Mouse (Mus musculus) forebrain, postnatal 0 days (tissue): ENCODE measurements around the gene Abca1. TPM values are rescaled to one million over a fixed set of nuclear protein-coding genes. Genes with fewer than 3 reads are reported as not detected.

Source experiments
- ATAC-seq: fragments of 200-750 bp; cut with Nextera tagmentation; 2 replicates; pipeline ENCODE4 v1.8.0; 2017; ENCODE audit warnings: mild to moderate bottlenecking, moderate library complexity
- DNase-seq: peaks from one replicate; pipeline ENCODE4 v3.0.0-alpha.2; 2015
- H3K27ac ChIP-seq: fragments of 300-500 bp; sonication (generic); 2 replicates; pipeline ENCODE4 v1.5.1; 2014; ENCODE audit warnings: low read depth, mild to moderate bottlenecking, antibody characterized with exemption, low read length, moderate library complexity, mixed read lengths
- H3K27me3 ChIP-seq: fragments of 300-500 bp; sonication (generic); 2 replicates; pipeline ENCODE4 v1.6.1; 2014; ENCODE audit warnings: mild to moderate bottlenecking, low read length, mixed read lengths; ENCODE audit not compliant: insufficient read depth
- H3K36me3 ChIP-seq: fragments of 300-500 bp; sonication (generic); 2 replicates; pipeline ENCODE4 v1.6.1; 2014; ENCODE audit warnings: mild to moderate bottlenecking, moderate library complexity; ENCODE audit not compliant: insufficient read depth
- H3K4me1 ChIP-seq: fragments of 300-500 bp; sonication (generic); 2 replicates; pipeline ENCODE4 v1.6.1; 2014; ENCODE audit warnings: antibody characterized with exemption; ENCODE audit not compliant: insufficient read depth
- H3K4me2 ChIP-seq: fragments of 300-500 bp; sonication (generic); 2 replicates; pipeline ENCODE4 v1.6.1; 2014; ENCODE audit warnings: low read depth, mild to moderate bottlenecking, moderate library complexity
- H3K4me3 ChIP-seq: fragments of 300-500 bp; sonication (generic); 2 replicates; pipeline ENCODE4 v1.5.1; 2014; ENCODE audit warnings: low read depth, low read length, mixed read lengths
- H3K9ac ChIP-seq: fragments of 300-500 bp; sonication (generic); 2 replicates; pipeline ENCODE4 v1.6.1; 2014; ENCODE audit warnings: mild to moderate bottlenecking
- H3K9me3 ChIP-seq: fragments of 300-500 bp; sonication (generic); 2 replicates; pipeline ENCODE4 v1.6.1; 2016; ENCODE audit warnings: low read length
- CTCF ChIP-seq: sonication (generic); IDR thresholded peaks from 2 replicates; pipeline ENCODE4 v1.5.1; 2016; ENCODE audit warnings: antibody characterized with exemption, control low read depth, low read depth
- WGBS: fragments of 180-500 bp; shearing (Covaris S2); extraction: QIAGEN DNeasy Blood & Tissue Kit; methylation state at CpG from one replicate; pipeline ENCODE4 v1.1.7; 2014; 5-methylcytosine and 5-hydroxymethylcytosine counted together
- polyA plus RNA-seq: library from polyadenylated mRNA; unstranded; fragments of >200 nt; fragmentation: Nextera tagmentation; extraction: Ambion mirVana; gene quantifications from 2 replicates; pipeline ENCODE4 v1.2.1, GENCODE M21; 2015
- total RNA-seq: library from RNA; depleted of rRNA; stranded (reverse); fragments of >200 nt; gene quantifications from 2 replicates; pipeline ENCODE4 v1.2.3, GENCODE M21; 2014

Abca1 gene
- total and polyA plus RNA-seq, 2 experiments from 2014 or later: 6.3 to 39.2 TPM

DNA sequence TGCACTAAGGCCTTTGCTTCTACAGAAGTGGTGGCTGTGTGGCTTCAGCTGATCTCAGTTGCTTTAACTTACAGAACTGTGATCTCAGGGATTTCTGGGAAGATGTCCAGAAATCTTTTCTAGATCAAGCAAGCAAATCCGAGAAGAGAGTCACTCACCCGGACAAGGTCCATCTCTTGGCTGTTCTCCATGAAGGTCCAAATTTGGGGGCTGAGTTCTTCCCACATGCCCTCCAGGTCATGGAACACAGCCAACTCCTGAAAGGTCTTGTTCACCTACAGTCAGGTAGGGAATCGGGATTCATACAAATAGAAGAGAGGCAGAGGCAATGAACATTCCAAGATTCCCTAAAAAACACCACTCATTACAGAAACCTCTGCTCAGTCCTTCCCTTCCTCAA lies 70.1 kb downstream of the Abca1 start:
- H3K9ac ChIP-seq: no peak overlapping the region
- no peak overlapping the region for H3K27ac ChIP-seq
- ATAC-seq (no peak), DNase-seq (no peak)
- no peak for TF ChIP-seq CTCF
- no peak overlapping the region for H3K4me3 ChIP-seq
- WGBS: 61% methylated on average over 3 of the region's 3 CpGs
- no peak overlapping the region for H3K4me2 ChIP-seq
- H3K36me3 ChIP-seq: 0 out of 2 replicates have a peak, but pooled peaks cover 3% of the 10 kb centered on the region
- H3K4me1 ChIP-seq: no peaks in the 10 kb centered on the region
- no peaks in the 10 kb centered on the region for H3K9me3 ChIP-seq
- no peaks in the 10 kb centered on the region for H3K27me3 ChIP-seq

DNA sequence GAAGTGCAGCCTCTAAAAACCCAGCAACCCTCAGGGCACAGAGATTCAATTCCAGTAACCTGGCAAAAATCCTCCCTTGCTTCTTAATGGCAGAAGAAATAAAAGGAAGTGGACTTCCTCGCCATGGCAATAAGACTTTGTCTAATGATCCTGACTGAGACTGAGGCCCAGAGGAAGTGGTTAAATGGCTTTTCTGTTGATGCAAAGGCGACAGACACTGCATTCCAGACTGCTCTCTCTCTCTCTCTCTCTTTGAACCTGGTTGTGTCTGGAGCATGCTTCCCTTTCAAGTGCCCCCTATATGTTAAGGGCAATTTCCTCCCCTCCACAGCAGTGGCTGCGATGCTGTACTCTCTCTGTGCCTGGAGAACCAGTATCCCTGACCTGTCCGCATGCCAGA lies 70.7 kb downstream of the Abca1 start:
- H3K4me2 ChIP-seq: no peak overlapping the region
- ATAC-seq (no peak), DNase-seq (no peak)
- H3K9ac ChIP-seq: no peak overlapping the region
- H3K27ac ChIP-seq: no peak overlapping the region
- 85% methylated on average over 4 of the region's 4 CpGs for WGBS
- H3K4me3 ChIP-seq: no peak overlapping the region
- H3K36me3 ChIP-seq: peaks cover 6% of the 10 kb centered on the region; the same call in 1 of the 2 replicates
- no peaks in the 10 kb centered on the region for H3K9me3 ChIP-seq
- no peaks in the 10 kb centered on the region for H3K27me3 ChIP-seq
- no peak for TF ChIP-seq CTCF
- H3K4me1 ChIP-seq: no peaks in the 10 kb centered on the region

DNA sequence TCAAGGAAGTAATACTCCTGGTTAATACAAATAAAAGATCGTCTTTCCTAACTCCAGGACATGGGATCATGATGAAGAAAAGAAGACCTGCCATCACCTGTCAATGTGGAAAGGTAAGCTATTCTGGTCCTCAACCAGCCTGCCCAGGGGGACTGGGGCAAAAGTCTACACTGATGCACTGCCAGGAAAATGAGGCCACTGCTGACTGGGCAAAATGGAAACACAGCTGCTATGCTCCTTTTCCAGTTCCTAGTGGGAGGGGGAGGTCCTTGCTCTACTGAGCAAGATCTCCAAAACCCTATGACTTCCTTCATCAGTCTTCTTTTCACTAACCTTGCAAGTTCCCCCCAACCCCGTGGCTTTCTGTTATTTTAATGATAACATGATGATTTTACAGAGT lies 73.1 kb downstream of the Abca1 start:
- TF ChIP-seq CTCF: no peak
- H3K36me3 ChIP-seq: peaks cover 11% of the 10 kb centered on the region
- no peak overlapping the region for H3K9ac ChIP-seq
- WGBS: 85% methylated on average over 2 of the region's 2 CpGs
- H3K27me3 ChIP-seq: no peaks in the 10 kb centered on the region
- DNase-seq (no peak), ATAC-seq (no peak)
- H3K9me3 ChIP-seq: no peaks in the 10 kb centered on the region
- H3K4me1 ChIP-seq: no peaks in the 10 kb centered on the region
- no peak overlapping the region for H3K27ac ChIP-seq
- H3K4me3 ChIP-seq: no peak overlapping the region
- H3K4me2 ChIP-seq: no peak overlapping the region

DNA sequence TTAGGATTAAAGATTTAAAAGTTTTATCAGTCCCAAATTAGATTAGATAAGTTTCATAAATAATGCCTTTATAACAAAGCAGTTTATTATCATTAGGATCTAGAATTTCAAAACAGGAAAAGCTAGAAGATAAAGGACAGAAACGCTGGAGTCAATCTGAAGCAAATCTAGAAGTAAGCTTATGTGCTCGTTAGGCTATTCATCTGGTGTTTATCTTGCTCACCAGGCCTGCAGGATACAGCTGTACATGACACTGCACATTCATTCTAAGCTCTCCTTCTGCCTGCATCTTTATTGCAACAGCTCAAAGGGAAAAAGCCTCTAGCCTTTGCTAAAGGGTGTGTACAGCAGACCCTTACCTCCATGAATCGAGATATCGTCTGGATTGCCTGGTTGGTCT lies 74.1 kb downstream of the Abca1 start:
- H3K27ac ChIP-seq: no peak overlapping the region
- no peaks in the 10 kb centered on the region for H3K4me1 ChIP-seq
- DNase-seq (no peak), ATAC-seq (no peak)
- H3K9me3 ChIP-seq: no peaks in the 10 kb centered on the region
- TF ChIP-seq CTCF: no peak
- H3K4me2 ChIP-seq: no peak overlapping the region
- no peak overlapping the region for H3K9ac ChIP-seq
- no peaks in the 10 kb centered on the region for H3K27me3 ChIP-seq
- peaks cover 11% of the 10 kb centered on the region for H3K36me3 ChIP-seq
- WGBS: 64% methylated on average over 4 of the region's 4 CpGs
- no peak overlapping the region for H3K4me3 ChIP-seq

DNA sequence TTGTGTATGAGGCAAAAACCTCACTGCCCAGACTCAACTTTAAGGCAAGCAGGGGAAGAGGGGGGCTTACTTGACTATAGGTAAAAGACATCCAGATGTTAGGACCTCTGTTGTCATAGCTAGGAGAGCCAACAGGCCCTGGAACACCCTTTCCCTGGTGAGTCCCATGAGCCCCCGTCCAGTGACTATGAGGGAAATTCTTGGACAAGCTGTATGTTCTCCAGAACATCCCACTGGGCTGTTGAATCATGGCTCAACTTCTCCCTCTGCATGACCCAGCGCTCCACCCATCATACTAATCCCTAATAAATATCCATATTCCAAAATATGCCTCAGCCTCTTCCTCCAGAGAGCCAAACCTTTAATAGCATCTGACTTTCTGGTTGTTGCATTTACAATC lies 76.6 kb downstream of the Abca1 start:
- no peak overlapping the region for H3K9ac ChIP-seq
- H3K4me3 ChIP-seq: no peak overlapping the region
- H3K9me3 ChIP-seq: no peaks in the 10 kb centered on the region
- no peak for TF ChIP-seq CTCF
- H3K4me2 ChIP-seq: no peak overlapping the region
- ATAC-seq: no peak
- no peaks in the 10 kb centered on the region for H3K4me1 ChIP-seq
- no peak for DNase-seq
- H3K27ac ChIP-seq: no peak overlapping the region
- H3K27me3 ChIP-seq: no peaks in the 10 kb centered on the region
- WGBS: 95% methylated on average over 2 of the region's 2 CpGs
- H3K36me3 ChIP-seq: peaks cover 18% of the 10 kb centered on the region

DNA sequence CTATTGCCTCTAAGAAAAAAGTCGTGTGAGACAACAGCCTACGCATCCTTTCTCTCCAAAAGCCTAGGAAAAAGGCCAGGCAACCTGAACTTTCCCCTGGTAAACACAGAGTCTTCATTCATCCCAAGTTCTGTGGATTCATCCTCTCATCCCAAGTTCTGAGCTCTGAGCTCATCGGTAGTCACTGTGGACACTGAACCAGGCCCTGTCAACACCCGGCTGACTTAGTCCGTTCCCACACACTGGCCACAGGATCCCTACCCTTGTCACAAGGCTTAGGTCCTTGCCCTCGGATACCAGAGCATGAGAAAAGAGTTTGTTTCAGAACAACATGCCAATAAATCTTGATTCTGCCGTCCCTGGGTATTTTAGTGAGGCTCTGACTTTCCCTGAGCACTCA lies 77.2 kb downstream of the Abca1 start:
- Histone ChIP-seq H3K9me3 (no peaks in the 10 kb centered on the region), H3K4me2 (no peak overlapping the region), H3K36me3 (peaks cover 18% of the 10 kb centered on the region), H3K27ac (no peak overlapping the region), H3K27me3 (no peaks in the 10 kb centered on the region), H3K9ac (no peak overlapping the region), H3K4me1 (no peaks in the 10 kb centered on the region), H3K4me3 (no peak overlapping the region)
- TF ChIP-seq CTCF: no peak
- ATAC-seq (no peak), DNase-seq (no peak)
- 84% methylated on average over 7 of the region's 7 CpGs for WGBS

DNA sequence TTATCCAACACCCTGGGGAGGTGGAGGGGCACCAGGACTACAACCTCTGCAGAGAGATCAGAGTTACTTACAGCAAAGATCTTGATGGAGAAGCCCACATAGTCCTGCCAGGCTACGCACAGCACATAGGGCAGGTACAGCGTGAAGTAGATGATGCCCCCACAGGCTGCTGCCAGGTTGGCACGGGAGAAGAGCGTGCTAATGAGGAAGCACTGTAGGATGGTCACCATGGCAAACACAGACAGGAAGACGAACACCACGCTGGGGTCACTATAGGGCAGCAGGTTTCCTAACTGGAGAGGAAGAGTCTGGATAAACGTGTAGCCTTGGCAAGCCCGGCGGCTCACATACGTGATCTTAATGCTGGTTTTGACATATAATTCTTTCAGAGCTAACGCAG lies 77.8 kb downstream of the Abca1 start:
- Histone ChIP-seq H3K27me3 (no peaks in the 10 kb centered on the region), H3K9me3 (no peaks in the 10 kb centered on the region), H3K4me3 (no peak overlapping the region), H3K4me1 (no peaks in the 10 kb centered on the region), H3K9ac (no peak overlapping the region), H3K27ac (no peak overlapping the region), H3K4me2 (no peak overlapping the region), H3K36me3 (peaks cover 19% of the 10 kb centered on the region)
- DNase-seq: no peak
- TF ChIP-seq CTCF: no peak
- WGBS: 91% methylated on average over 11 of the region's 11 CpGs
- no peak for ATAC-seq

DNA sequence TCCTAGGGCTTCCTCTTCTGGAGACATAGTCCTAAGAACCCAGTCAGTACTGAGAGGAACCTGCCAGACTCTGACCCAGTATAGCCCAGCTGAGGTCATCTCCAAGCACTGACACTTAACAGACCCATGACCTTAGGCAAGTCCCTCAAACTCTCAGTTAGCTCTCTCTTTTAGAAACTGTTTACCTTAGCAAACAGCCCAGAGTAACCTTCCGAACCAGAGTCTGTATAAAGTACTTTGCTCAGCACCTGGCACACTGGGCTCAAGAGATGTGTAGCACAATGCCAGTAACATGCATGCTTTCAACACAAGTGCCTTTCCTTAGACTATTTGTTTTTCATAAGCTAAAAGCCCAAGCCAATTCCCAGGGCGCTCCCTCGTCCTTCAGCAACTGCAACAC lies 79.4 kb downstream of the Abca1 start:
- no peaks in the 10 kb centered on the region for H3K27me3 ChIP-seq
- ATAC-seq (no peak), DNase-seq (no peak)
- no peak overlapping the region for H3K9ac ChIP-seq
- no peaks in the 10 kb centered on the region for H3K4me1 ChIP-seq
- H3K36me3 ChIP-seq: peaks cover 24% of the 10 kb centered on the region
- H3K4me3 ChIP-seq: no peak overlapping the region
- no peak for TF ChIP-seq CTCF
- no peak overlapping the region for H3K27ac ChIP-seq
- H3K4me2 ChIP-seq: no peak overlapping the region
- no peaks in the 10 kb centered on the region for H3K9me3 ChIP-seq
- WGBS: 92% methylated on average over 3 of the region's 3 CpGs
